Mouse (Mus musculus) kidney, adult 18-20 months (tissue): ENCODE measurements at regions not wholly inside any gene's neighbourhood (a gene's known extent, or its start where the extent isn't known, plus 50 kb on each side); places are given as distances from the start of the nearest gene placed in this dataset.

Experiments used
- DNase-seq: peaks from one replicate; pipeline ENCODE4 v3.0.0; 2021

- DNase-seq, result no peak
Observed at GRCm38 (mm10) chr3:48911758-48912157, 845.4 kb downstream of the Pcdh18 start.

GRCm38 (mm10) chr3:48890403-48890802 is 866.7 kb downstream of the Pcdh18 start:
- DNase-seq, result no peak

GRCm38 (mm10) chr3:48887885-48888284 is 869.2 kb downstream of the Pcdh18 start:
- no peak for DNase-seq

- DNase-seq, result no peak
Observed at GRCm38 (mm10) chr3:48869527-48869926, 887.6 kb downstream of the Pcdh18 start.

GRCm38 (mm10) chr3:48846049-48846653 is 911.0 kb downstream of the Pcdh18 start:
- DNase-seq, result peak; percentile 33

GRCm38 (mm10) chr3:48840692-48841091 is 916.4 kb downstream of the Pcdh18 start:
- no peak for DNase-seq

GRCm38 (mm10) chr3:48823360-48823759 is 933.8 kb downstream of the Pcdh18 start:
- DNase-seq, result no peak

- no peak for DNase-seq
Observed at GRCm38 (mm10) chr3:48804398-48804797, 952.7 kb downstream of the Pcdh18 start.

GRCm38 (mm10) chr3:48771709-48772108 is 985.4 kb downstream of the Pcdh18 start:
- DNase-seq, result no peak
